Mouse (Mus musculus) stomach, embryonic 14.5 days (tissue): ENCODE results near the gene Fras1. TPM values are rescaled to one million over a fixed set of nuclear protein-coding genes. Genes with fewer than 3 reads are reported as not detected.

Source experiments
- ATAC-seq: fragments of 200-750 bp; cut with Nextera tagmentation; 2 replicates; pipeline ENCODE4 v1.8.0; 2017; ENCODE audit warnings: low read depth, moderate TSS enrichment; ENCODE audit not compliant: insufficient number of reproducible peaks, insufficient read depth, low FRiP score
- H3K27ac ChIP-seq: fragments of 300-500 bp; sonication (generic); 2 replicates; pipeline ENCODE4 v1.5.1; 2014; ENCODE audit warnings: mild to moderate bottlenecking, low read length, moderate library complexity, mixed read lengths
- H3K27me3 ChIP-seq: fragments of 300-500 bp; sonication (generic); 2 replicates; pipeline ENCODE4 v1.6.1; 2014; ENCODE audit warnings: low read length, control low read depth, mixed read lengths; ENCODE audit not compliant: control insufficient read depth, insufficient read depth
- H3K36me3 ChIP-seq: fragments of 300-500 bp; sonication (generic); 2 replicates; pipeline ENCODE4 v1.6.1; 2014; ENCODE audit warnings: mild to moderate bottlenecking, control low read depth, low read length, moderate library complexity, mixed read lengths; ENCODE audit not compliant: control insufficient read depth, insufficient read depth
- H3K4me1 ChIP-seq: fragments of 300-500 bp; sonication (generic); 2 replicates; pipeline ENCODE4 v1.6.1; 2014; ENCODE audit warnings: low read length, control low read depth, mixed read lengths; ENCODE audit not compliant: control insufficient read depth, insufficient read depth
- H3K4me2 ChIP-seq: fragments of 300-500 bp; sonication (generic); replicated peaks from 2 replicates; pipeline ENCODE4 v1.6.1; 2014; ENCODE audit warnings: low read depth, low read length, control low read depth
- H3K4me3 ChIP-seq: fragments of 300-500 bp; sonication (generic); 2 replicates; pipeline ENCODE4 v1.5.1; 2014; ENCODE audit warnings: low read depth, low read length, control low read depth
- H3K9ac ChIP-seq: fragments of 300-500 bp; sonication (generic); replicated peaks from 2 replicates; pipeline ENCODE4 v1.6.1; 2014; ENCODE audit warnings: low read depth, mild to moderate bottlenecking, control low read depth, low read length, moderate library complexity, mixed read lengths
- H3K9me3 ChIP-seq: fragments of 300-500 bp; sonication (generic); 2 replicates; pipeline ENCODE4 v1.6.1; 2016; ENCODE audit warnings: low read depth, low read length, control low read depth; ENCODE audit not compliant: control insufficient read depth
- WGBS: fragments of 180-500 bp; shearing (Covaris S2); extraction: QIAGEN DNeasy Blood & Tissue Kit; methylation state at CpG from one replicate; pipeline ENCODE4 v1.1.7; 2014; 5-methylcytosine and 5-hydroxymethylcytosine counted together
- polyA plus RNA-seq: library from polyadenylated mRNA; unstranded; fragments of >200 nt; fragmentation: Nextera tagmentation; extraction: Ambion mirVana; gene quantifications from 2 replicates; pipeline ENCODE4 v1.2.1, GENCODE M21; 2014

The Fras1 gene
- polyA plus RNA-seq, 1 experiment from 2014 or later: 64.2 TPM

- Histone ChIP-seq H3K9ac (no peak overlapping the region), H3K36me3 (no peaks in the 10 kb centered on the region), H3K9me3 (no peaks in the 10 kb centered on the region), H3K4me3 (no peak overlapping the region), H3K27ac (no peak overlapping the region), H3K4me1 (no peaks in the 10 kb centered on the region), H3K27me3 (no peaks in the 10 kb centered on the region), H3K4me2 (no peak overlapping the region)
- ATAC-seq: no peak
- WGBS: 69% methylated on average over 3 of the region's 3 CpGs
Measured at GRCm38 (mm10) chr5:96421550-96421949, 47.8 kb downstream of the Fras1 start.

GRCm38 (mm10) chr5:96422716-96423115 is 49.0 kb downstream of the Fras1 start:
- Histone ChIP-seq H3K27ac (no peak overlapping the region), H3K9ac (no peak overlapping the region), H3K4me3 (no peak overlapping the region), H3K27me3 (no peaks in the 10 kb centered on the region), H3K4me2 (no peak overlapping the region), H3K4me1 (no peaks in the 10 kb centered on the region), H3K36me3 (no peaks in the 10 kb centered on the region), H3K9me3 (no peaks in the 10 kb centered on the region)
- ATAC-seq: no peak
- WGBS: 82% methylated on average over 5 of the region's 5 CpGs

- Histone ChIP-seq H3K4me3 (no peak overlapping the region), H3K9ac (no peak overlapping the region), H3K27me3 (no peaks in the 10 kb centered on the region), H3K9me3 (no peaks in the 10 kb centered on the region), H3K27ac (no peak overlapping the region), H3K4me2 (no peak overlapping the region), H3K36me3 (no peaks in the 10 kb centered on the region), H3K4me1 (peaks cover 6% of the 10 kb centered on the region; the same call in 1 of the 2 replicates)
- WGBS: 95% methylated on average over 8 of the region's 8 CpGs
- no peak for ATAC-seq
Measured at GRCm38 (mm10) chr5:96425391-96425790, 51.6 kb downstream of the Fras1 start.

- no peaks in the 10 kb centered on the region for H3K27me3 ChIP-seq
- H3K9me3 ChIP-seq: no peaks in the 10 kb centered on the region
- no peak overlapping the region for H3K4me3 ChIP-seq
- H3K4me1 ChIP-seq: peaks cover 6% of the 10 kb centered on the region; the same call in 1 of the 2 replicates
- no peak for ATAC-seq
- peak overlapping the region; percentile 22; the same call in 1 of the 2 replicates for H3K4me2 ChIP-seq
- 21% methylated on average over 13 of the region's 13 CpGs for WGBS
- H3K27ac ChIP-seq: no peak overlapping the region
- H3K9ac ChIP-seq: no peak overlapping the region
- H3K36me3 ChIP-seq: no peaks in the 10 kb centered on the region
Measured at GRCm38 (mm10) chr5:96429532-96430141, 55.9 kb downstream of the Fras1 start.

GRCm38 (mm10) chr5:96437870-96438269 is 64.1 kb downstream of the Fras1 start:
- H3K4me2 ChIP-seq: no peak overlapping the region
- no peaks in the 10 kb centered on the region for H3K36me3 ChIP-seq
- no peaks in the 10 kb centered on the region for H3K4me1 ChIP-seq
- H3K27me3 ChIP-seq: no peaks in the 10 kb centered on the region
- 78% methylated on average over 4 of the region's 4 CpGs for WGBS
- no peak overlapping the region for H3K4me3 ChIP-seq
- H3K9me3 ChIP-seq: no peaks in the 10 kb centered on the region
- no peak overlapping the region for H3K9ac ChIP-seq
- no peak overlapping the region for H3K27ac ChIP-seq
- no peak for ATAC-seq

GRCm38 (mm10) chr5:96439811-96440210 is 66.1 kb downstream of the Fras1 start:
- Histone ChIP-seq H3K4me3 (no peak overlapping the region), H3K4me2 (no peak overlapping the region), H3K27me3 (no peaks in the 10 kb centered on the region), H3K9me3 (no peaks in the 10 kb centered on the region), H3K27ac (no peak overlapping the region), H3K4me1 (no peaks in the 10 kb centered on the region), H3K36me3 (no peaks in the 10 kb centered on the region), H3K9ac (no peak overlapping the region)
- ATAC-seq: no peak
- 77% methylated on average over 4 of the region's 4 CpGs for WGBS

GRCm38 (mm10) chr5:96447460-96447859 is 73.7 kb downstream of the Fras1 start:
- H3K36me3 ChIP-seq: no peaks in the 10 kb centered on the region
- no peaks in the 10 kb centered on the region for H3K9me3 ChIP-seq
- no peak overlapping the region for H3K27ac ChIP-seq
- 0 out of 2 replicates have a peak, but pooled peaks cover 13% of the 10 kb centered on the region for H3K4me1 ChIP-seq
- 85% methylated on average over 7 of the region's 7 CpGs for WGBS
- H3K4me3 ChIP-seq: no peak overlapping the region
- ATAC-seq: no peak
- H3K9ac ChIP-seq: no peak overlapping the region
- H3K4me2 ChIP-seq: no peak overlapping the region
- no peaks in the 10 kb centered on the region for H3K27me3 ChIP-seq

GRCm38 (mm10) chr5:96452027-96452426 is 78.3 kb downstream of the Fras1 start:
- Histone ChIP-seq H3K4me2 (no peak overlapping the region), H3K9me3 (no peaks in the 10 kb centered on the region), H3K4me3 (no peak overlapping the region), H3K9ac (no peak overlapping the region), H3K4me1 (peaks cover 29% of the 10 kb centered on the region; the same call in 1 of the 2 replicates), H3K36me3 (no peaks in the 10 kb centered on the region), H3K27ac (no peak overlapping the region; the same call in 1 of the 2 replicates), H3K27me3 (no peaks in the 10 kb centered on the region)
- WGBS: 6% methylated on average over 1 of the region's 1 CpGs
- peak; percentile 72 for ATAC-seq

GRCm38 (mm10) chr5:96453386-96453785 is 79.6 kb downstream of the Fras1 start:
- peak overlapping the region; percentile 44; the same call in 1 of the 2 replicates for H3K27ac ChIP-seq
- 79% methylated on average over 5 of the region's 5 CpGs for WGBS
- no peak for ATAC-seq

More at GRCm38 (mm10) chr5:96453386-96453785, 79.6 kb downstream of the Fras1 start:
- no peaks in the 10 kb centered on the region for H3K9me3 ChIP-seq
- H3K4me1 ChIP-seq: peaks cover 29% of the 10 kb centered on the region; the same call in 1 of the 2 replicates
- no peak overlapping the region for H3K9ac ChIP-seq
- no peak overlapping the region for H3K4me3 ChIP-seq
- H3K36me3 ChIP-seq: no peaks in the 10 kb centered on the region
- H3K27me3 ChIP-seq: no peaks in the 10 kb centered on the region
- H3K4me2 ChIP-seq: no peak overlapping the region
